Mouse (Mus musculus) stomach, postnatal 0 days (tissue): ENCODE data around the gene Trip11. TPM values are rescaled to one million over a fixed set of nuclear protein-coding genes. Genes with fewer than 3 reads are reported as not detected.

Source experiments
- ATAC-seq: fragments of 200-750 bp; cut with Nextera tagmentation; 2 replicates; pipeline ENCODE4 v1.8.0; 2017; ENCODE audit not compliant: low FRiP score, low TSS enrichment
- DNase-seq: peaks from one replicate; pipeline ENCODE4 v3.0.0-alpha.2; 2016; ENCODE audit warnings: low spot score
- H3K27ac ChIP-seq: fragments of 300-500 bp; sonication (generic); replicated peaks from 2 replicates; pipeline ENCODE4 v1.5.1; 2014; ENCODE audit warnings: mild to moderate bottlenecking, control low read depth
- H3K27me3 ChIP-seq: fragments of 300-500 bp; sonication (generic); 2 replicates; pipeline ENCODE4 v1.6.1; 2014; ENCODE audit warnings: low read length; ENCODE audit not compliant: control insufficient read depth, insufficient read depth
- H3K36me3 ChIP-seq: fragments of 300-500 bp; sonication (generic); 2 replicates; pipeline ENCODE4 v1.6.1; 2014; ENCODE audit warnings: low read length, mixed read lengths; ENCODE audit not compliant: control insufficient read depth, insufficient read depth
- H3K4me1 ChIP-seq: fragments of 300-500 bp; sonication (generic); replicated peaks from 2 replicates; pipeline ENCODE4 v1.6.1; 2014; ENCODE audit warnings: antibody characterized with exemption; ENCODE audit not compliant: control insufficient read depth, insufficient read depth
- H3K4me2 ChIP-seq: fragments of 300-500 bp; sonication (generic); replicated peaks from 2 replicates; pipeline ENCODE4 v1.6.1; 2014; ENCODE audit warnings: low read depth, mild to moderate bottlenecking, control low read depth, moderate library complexity
- H3K4me3 ChIP-seq: fragments of 300-500 bp; sonication (generic); 2 replicates; pipeline ENCODE4 v1.5.1; 2014; ENCODE audit warnings: low read depth, low read length, control low read depth
- H3K9ac ChIP-seq: fragments of 300-500 bp; sonication (generic); 2 replicates; pipeline ENCODE4 v1.6.1; 2014; ENCODE audit warnings: mild to moderate bottlenecking, low read length, control low read depth, mixed read lengths
- H3K9me3 ChIP-seq: fragments of 300-500 bp; sonication (generic); 2 replicates; pipeline ENCODE4 v1.6.1; 2016; ENCODE audit warnings: low read length; ENCODE audit not compliant: control insufficient read depth
- CTCF ChIP-seq: IDR thresholded peaks from 2 replicates; pipeline ENCODE4 v1.5.1; 2016; ENCODE audit warnings: antibody characterized with exemption, low read depth, mild to moderate bottlenecking, moderate library complexity
- EP300 ChIP-seq: optimal IDR thresholded peaks from 2 replicates; pipeline ENCODE3; 2016; ENCODE audit warnings: antibody characterized with exemption
- WGBS: fragments of 180-500 bp; shearing (Covaris S2); extraction: QIAGEN DNeasy Blood & Tissue Kit; methylation state at CpG from one replicate; pipeline ENCODE4 v1.1.7; 2014; 5-methylcytosine and 5-hydroxymethylcytosine counted together
- polyA plus RNA-seq: library from polyadenylated mRNA; unstranded; fragments of >200 nt; fragmentation: Nextera tagmentation; extraction: Ambion mirVana; gene quantifications from 2 replicates; pipeline ENCODE4 v1.2.1, GENCODE M21; 2015

Trip11 gene
- polyA plus RNA-seq, 1 experiment from 2014 or later: 24.3 TPM

DNA sequence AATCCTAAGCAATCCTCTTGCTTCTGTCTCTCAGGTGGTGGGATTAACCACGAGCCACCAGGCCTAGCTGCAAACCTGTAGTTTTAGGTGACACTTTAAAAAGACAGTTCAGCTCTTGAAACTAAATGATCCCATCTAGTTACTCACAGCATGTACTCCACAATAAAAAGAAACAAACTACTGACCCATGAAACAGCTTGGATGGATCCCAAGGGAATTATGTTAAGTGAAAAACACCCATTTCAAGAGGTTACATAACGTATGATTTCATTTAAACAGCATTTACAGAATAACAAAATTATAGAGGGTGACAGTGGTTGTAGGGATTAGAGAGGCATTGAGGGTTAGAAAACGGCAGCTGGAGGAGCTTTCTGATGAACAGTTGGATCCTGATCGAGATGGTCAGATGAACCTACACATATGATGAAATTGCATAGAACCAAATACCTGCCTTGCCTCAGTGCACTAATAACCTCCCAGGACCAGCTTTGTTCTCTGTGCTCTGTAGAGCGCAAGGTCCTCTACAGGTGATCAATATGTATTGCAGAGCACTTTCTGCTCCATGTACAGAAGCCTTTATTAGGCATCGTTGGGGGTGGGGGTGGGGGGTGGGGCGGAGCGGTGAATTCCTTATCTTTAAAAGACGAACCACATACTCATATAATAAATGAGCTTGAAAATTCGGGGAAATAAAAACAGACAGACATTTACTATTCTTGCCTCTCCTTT is 76.4 kb downstream of the Trip11 start:
- WGBS: 89% methylated on average over 10 of the region's 10 CpGs
- H3K36me3 ChIP-seq: 0 out of 2 replicates have a peak, but pooled peaks cover 7% of the 10 kb centered on the region
- no peak for ATAC-seq
- H3K4me2 ChIP-seq: no peak overlapping the region
- no peak overlapping the region for H3K4me3 ChIP-seq
- no peak for DNase-seq
- H3K4me1 ChIP-seq: no peaks in the 10 kb centered on the region
- H3K27ac ChIP-seq: no peak overlapping the region
- peak; percentile 24; the same call in 1 of the 2 replicates for TF ChIP-seq CTCF
- no peak for TF ChIP-seq EP300
- H3K9me3 ChIP-seq: no peaks in the 10 kb centered on the region
- H3K9ac ChIP-seq: no peak overlapping the region
- H3K27me3 ChIP-seq: no peaks in the 10 kb centered on the region

DNA sequence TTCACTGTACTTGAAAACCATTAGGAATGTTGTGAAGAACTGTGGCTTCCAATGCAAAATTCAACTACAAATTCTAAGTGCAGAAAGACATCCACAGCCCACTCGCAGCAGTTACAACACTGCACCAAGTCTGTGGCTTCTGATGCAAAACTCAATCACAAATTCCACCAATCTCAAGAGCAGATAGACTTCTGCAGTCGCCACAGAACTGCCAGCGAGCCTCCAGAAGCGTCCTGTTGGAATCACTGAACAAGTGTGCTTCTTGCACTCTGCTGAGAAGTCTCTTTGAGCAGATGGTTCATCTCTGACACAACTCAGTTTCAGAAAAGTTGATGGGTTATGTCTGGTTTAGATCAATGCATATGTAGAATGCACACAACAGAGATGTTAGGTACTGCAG is 78.4 kb downstream of the Trip11 start:
- TF ChIP-seq EP300 (no peak), CTCF (no peak)
- DNase-seq: no peak
- H3K4me2 ChIP-seq: no peak overlapping the region
- no peak overlapping the region for H3K27ac ChIP-seq
- 0 out of 2 replicates have a peak, but pooled peaks cover 7% of the 10 kb centered on the region for H3K36me3 ChIP-seq
- no peaks in the 10 kb centered on the region for H3K27me3 ChIP-seq
- 88% methylated on average over 4 of the region's 4 CpGs for WGBS
- no peak for ATAC-seq
- no peaks in the 10 kb centered on the region for H3K4me1 ChIP-seq
- no peak overlapping the region for H3K9ac ChIP-seq
- H3K4me3 ChIP-seq: no peak overlapping the region
- no peaks in the 10 kb centered on the region for H3K9me3 ChIP-seq

DNA sequence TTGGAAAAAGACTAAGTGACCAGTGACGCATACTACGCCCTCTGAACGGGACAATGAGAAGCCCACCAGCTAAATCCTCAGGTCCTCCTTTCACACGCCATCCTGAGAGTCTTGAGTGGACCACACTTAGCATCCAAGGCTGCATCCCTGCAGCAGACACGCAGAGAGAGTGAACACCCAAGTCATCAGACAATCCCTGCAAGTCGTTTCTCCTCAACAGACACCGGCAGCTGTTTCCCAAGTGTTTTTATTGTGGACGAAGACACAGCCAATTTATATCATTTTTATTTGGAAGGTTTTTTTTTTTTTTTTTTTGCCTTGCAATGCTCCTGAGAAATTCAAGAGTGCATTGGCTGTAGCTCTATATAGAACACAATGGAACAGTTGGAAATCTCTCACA is 79.3 kb downstream of the Trip11 start:
- DNase-seq: no peak
- Histone ChIP-seq H3K4me2 (no peak overlapping the region), H3K4me1 (no peaks in the 10 kb centered on the region), H3K27me3 (no peaks in the 10 kb centered on the region), H3K4me3 (no peak overlapping the region), H3K9me3 (no peaks in the 10 kb centered on the region), H3K36me3 (0 out of 2 replicates have a peak, but pooled peaks cover 7% of the 10 kb centered on the region), H3K27ac (no peak overlapping the region), H3K9ac (no peak overlapping the region)
- no peak for ATAC-seq
- WGBS: 78% methylated on average over 8 of the region's 8 CpGs
- TF ChIP-seq CTCF: no peak
- no peak for TF ChIP-seq EP300

DNA sequence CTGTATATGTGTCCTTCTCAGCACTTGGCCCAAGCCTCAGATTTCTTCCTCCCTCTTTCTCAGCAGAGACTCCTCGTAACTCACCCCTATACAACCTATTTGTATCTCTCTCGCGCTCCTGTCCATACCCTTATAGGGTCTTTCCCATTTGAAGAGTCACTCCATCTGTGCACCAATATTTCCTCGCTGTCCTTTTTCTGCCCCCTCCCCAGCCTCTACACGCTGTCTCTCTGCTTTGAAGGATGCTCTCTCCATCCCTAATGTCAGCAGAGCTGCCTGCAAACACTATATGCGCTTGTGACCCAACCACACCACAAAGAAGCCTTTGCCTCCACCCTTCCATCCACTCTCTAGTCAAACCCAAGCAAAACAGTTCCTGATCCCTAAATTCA is 80.0 kb downstream of the Trip11 start:
- Histone ChIP-seq H3K27me3 (no peaks in the 10 kb centered on the region), H3K36me3 (0 out of 2 replicates have a peak, but pooled peaks cover 7% of the 10 kb centered on the region), H3K9me3 (no peaks in the 10 kb centered on the region), H3K4me3 (no peak overlapping the region), H3K4me1 (no peaks in the 10 kb centered on the region), H3K27ac (no peak overlapping the region), H3K9ac (no peak overlapping the region), H3K4me2 (no peak overlapping the region)
- ATAC-seq: 0 out of 2 replicates have a peak, but pooled peaks have one; percentile 19
- 91% methylated on average over 6 of the region's 6 CpGs for WGBS
- TF ChIP-seq CTCF (no peak), EP300 (no peak)
- no peak for DNase-seq

DNA sequence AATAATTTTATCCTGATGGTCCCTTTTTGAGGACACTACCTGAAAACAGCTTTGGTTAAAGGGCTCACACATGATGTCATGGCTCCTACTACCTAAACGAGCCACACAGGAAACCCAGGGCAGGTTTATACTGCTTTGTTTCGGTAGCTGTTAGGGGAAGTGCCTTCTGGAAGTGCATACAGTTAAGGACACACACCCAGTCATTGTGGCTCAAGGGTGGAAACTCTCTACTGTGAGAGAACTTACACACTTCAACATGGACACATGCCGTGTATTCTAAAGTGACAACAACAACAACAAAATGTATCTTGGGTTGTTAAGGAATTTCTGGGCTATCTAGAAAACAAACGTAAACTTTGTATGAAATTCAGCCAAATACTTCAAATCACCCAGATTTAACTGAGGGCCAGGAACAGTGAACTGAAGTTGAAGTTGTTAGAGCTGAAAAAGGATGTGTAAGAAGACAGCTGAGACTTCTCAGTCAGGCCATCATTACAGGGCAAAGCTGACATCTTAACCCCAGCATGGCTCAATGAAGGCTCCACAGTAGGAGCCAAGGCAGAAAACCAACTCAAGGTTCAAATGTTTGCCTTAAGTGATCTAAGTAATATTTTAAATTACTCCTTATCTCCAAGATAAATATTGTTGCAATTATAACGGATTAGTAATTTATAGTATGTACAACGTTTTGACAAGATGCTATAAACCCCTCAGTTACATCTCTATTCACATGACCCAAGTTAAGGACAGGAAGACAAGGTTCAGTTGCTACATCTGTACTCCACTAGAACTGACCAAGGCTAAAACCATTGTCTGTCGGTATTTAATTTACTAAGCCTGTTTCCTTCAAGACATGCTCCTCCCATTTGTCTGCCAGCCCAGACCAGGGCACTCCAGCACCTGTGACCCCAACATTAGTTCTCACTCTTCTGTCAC is 80.6 kb downstream of the Trip11 start:
- no peaks in the 10 kb centered on the region for H3K4me1 ChIP-seq
- 50% methylated on average over 7 of the region's 7 CpGs for WGBS
- peak; percentile 33; the same call in 1 of the 2 replicates for ATAC-seq
- H3K4me2 ChIP-seq: no peak overlapping the region
- no peak overlapping the region for H3K27ac ChIP-seq
- H3K9ac ChIP-seq: no peak overlapping the region
- DNase-seq: no peak
- no peaks in the 10 kb centered on the region for H3K27me3 ChIP-seq
- 0 out of 2 replicates have a peak, but pooled peaks cover 7% of the 10 kb centered on the region for H3K36me3 ChIP-seq
- no peaks in the 10 kb centered on the region for H3K9me3 ChIP-seq
- no peak overlapping the region for H3K4me3 ChIP-seq
- no peak for TF ChIP-seq EP300
- TF ChIP-seq CTCF: no peak
